8 mouse cellular contexts compared by ENCODE assay signal in the genomic region with DNA sequence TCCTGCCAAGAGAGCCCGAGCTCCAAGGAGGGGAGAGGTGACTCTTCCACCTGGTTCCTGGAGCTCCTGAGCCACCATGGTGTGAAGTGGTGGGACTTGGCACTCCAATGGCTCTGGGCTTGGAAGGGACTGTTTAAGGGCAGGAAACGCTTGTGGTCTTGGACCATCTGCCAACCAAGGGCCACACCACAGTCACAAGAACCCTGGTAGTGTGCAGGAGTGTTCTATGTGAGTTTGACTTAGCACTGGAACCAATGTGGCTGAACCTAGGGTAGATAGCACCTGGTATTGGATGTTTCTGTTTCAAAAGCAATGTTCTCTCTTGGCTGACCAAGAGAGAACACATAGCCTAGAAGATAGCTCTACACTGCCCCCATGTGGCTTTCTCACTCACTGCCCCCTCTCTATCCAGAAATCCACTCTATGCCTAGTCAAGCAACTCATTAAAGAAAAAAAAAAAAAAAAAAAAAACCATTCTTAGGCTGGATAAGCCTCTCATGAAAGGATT. TPM values are rescaled to one million over a fixed set of nuclear protein-coding genes. Genes with fewer than 3 reads are reported as not detected.
DNase-seq lines count a peak whose midpoint lies in the region; ATAC-seq and TF ChIP-seq lines count a peak whose summit lies in the region.
"Had no signal": no experiment of that assay in that cellular context is flagged by ENCODE, and none has a peak within 500 bp of the region (broad histone marks: within the 10 kb centered on the region; RNA-seq: fewer than 3 reads in every experiment).

No protein-coding gene starts in this region.

- H3K27ac ChIP-seq in bone marrow macrophage, adult 2 months (ENCODE audit: insufficient read depth, low read depth, low read length), result no peak overlapping the region
- H3K27ac ChIP-seq in embryonic facial prominence, embryonic 14.5 days (replicated peaks; ENCODE audit: low read depth, low read length), result no peak overlapping the region; the same call in 1 of the 2 replicates
- no peak overlapping the region for H3K27ac ChIP-seq in heart, postnatal 0 days (ENCODE audit: low read depth)
- H3K27ac ChIP-seq in lung, postnatal 0 days (ENCODE audit: low read length), result no peak overlapping the region
- peak overlapping the region; percentile 94 for H3K27ac ChIP-seq in olfactory bulb, adult 2 months (ENCODE audit: insufficient read depth, low read depth, low read length)

- peak; percentile 41 for TF ChIP-seq CTCF in G1E (IDR thresholded peaks at IDR 0.05; ENCODE audit: low read depth, low read length)
- TF ChIP-seq CTCF in bone marrow macrophage, adult 2 months (IDR thresholded peaks at IDR 0.05; ENCODE audit: low read depth, low read length), result no peak
- peak; percentile 71 for TF ChIP-seq CTCF in heart, postnatal 0 days (IDR thresholded peaks at IDR 0.05; ENCODE audit: low read depth)
- peak; percentile 79 for TF ChIP-seq CTCF in lung, postnatal 0 days (IDR thresholded peaks at IDR 0.05)
- TF ChIP-seq CTCF in olfactory bulb, adult 2 months (IDR thresholded peaks at IDR 0.05; ENCODE audit: insufficient read depth, low read depth, low read length), result no peak

- peak; percentile 62; the same call in 1 of the 2 replicates for ATAC-seq in G1E (ENCODE audit: extremely low read depth, insufficient number of reproducible peaks, low FRiP score, poor library complexity, severe bottlenecking)
- ATAC-seq in embryonic facial prominence, embryonic 14.5 days (ENCODE audit: low read depth), result peak; percentile 20; the same call in 1 of the 2 replicates
- no peak for ATAC-seq in heart, postnatal 0 days (ENCODE audit: insufficient read depth, low read depth)
- peak; percentile 37 for ATAC-seq in lung, postnatal 0 days

- WGBS in embryonic facial prominence, embryonic 14.5 days, result 51% methylated on average over 2 of the region's 2 CpGs
- WGBS in heart, postnatal 0 days, result 76% methylated on average over 2 of the region's 2 CpGs
- 69% methylated on average over 2 of the region's 2 CpGs for WGBS in lung, postnatal 0 days
- WGBS in olfactory bulb, adult 2 months, result 10% methylated on average over 2 of the region's 2 CpGs

- no peak for TF ChIP-seq EP300 in heart, postnatal 0 days (IDR thresholded peaks at IDR 0.05; ENCODE audit: low read depth)
- TF ChIP-seq EP300 in lung, postnatal 0 days (IDR thresholded peaks at IDR 0.05), result no peak

- peaks cover 44% of the 10 kb centered on the region for H3K27me3 ChIP-seq in G1E (ENCODE audit: insufficient read depth, low read length)
- no peaks in the 10 kb centered on the region for H3K27me3 ChIP-seq in embryonic facial prominence, embryonic 14.5 days (replicated peaks; ENCODE audit: control insufficient read depth, insufficient read depth, low read length)
- H3K27me3 ChIP-seq in heart, postnatal 0 days (ENCODE audit: control insufficient read depth, insufficient read depth, low read length), result no peaks in the 10 kb centered on the region
- no peaks in the 10 kb centered on the region for H3K27me3 ChIP-seq in lung, postnatal 0 days (replicated peaks; ENCODE audit: insufficient read depth, low read length)

- H3K4me3 ChIP-seq in G1E (ENCODE audit: low read depth, low read length), result no peak overlapping the region
- H3K4me3 ChIP-seq in bone marrow macrophage, adult 2 months (ENCODE audit: insufficient read depth, low read length), result peak overlapping the region; percentile 36
- no peak overlapping the region for H3K4me3 ChIP-seq in embryonic facial prominence, embryonic 14.5 days (ENCODE audit: low read depth, low read length)
- H3K4me3 ChIP-seq in heart, postnatal 0 days (ENCODE audit: low read depth, low read length), result no peak overlapping the region
- H3K4me3 ChIP-seq in lung, postnatal 0 days (ENCODE audit: low read depth, low read length), result no peak overlapping the region
- peak overlapping the region; percentile 6; the same call in 1 of the 2 replicates for H3K4me3 ChIP-seq in olfactory bulb, adult 2 months (ENCODE audit: insufficient read depth, low read depth, low read length)

- no peak overlapping the region for H3K9ac ChIP-seq in embryonic facial prominence, embryonic 14.5 days (ENCODE audit: low read depth, low read length)
- H3K9ac ChIP-seq in heart, postnatal 0 days (replicated peaks; ENCODE audit: low read depth, low read length), result no peak overlapping the region
- no peak overlapping the region for H3K9ac ChIP-seq in lung, postnatal 0 days (replicated peaks; ENCODE audit: low read depth)

- peaks cover 17% of the 10 kb centered on the region for H3K4me1 ChIP-seq in G1E (ENCODE audit: insufficient read depth, low read depth, low read length)
- H3K4me1 ChIP-seq in bone marrow macrophage, adult 2 months (ENCODE audit: control insufficient read depth, insufficient read depth, low read length), result peaks cover 10% of the 10 kb centered on the region
- H3K4me1 ChIP-seq in embryonic facial prominence, embryonic 14.5 days (ENCODE audit: control insufficient read depth, insufficient read depth, low read length), result peaks cover 26% of the 10 kb centered on the region
- H3K4me1 ChIP-seq in heart, postnatal 0 days (ENCODE audit: control insufficient read depth, insufficient read depth), result peaks cover 20% of the 10 kb centered on the region
- peaks cover 13% of the 10 kb centered on the region; the same call in 1 of the 2 replicates for H3K4me1 ChIP-seq in lung, postnatal 0 days (ENCODE audit: insufficient read depth, low read depth, low read length)
- peaks cover 60% of the 10 kb centered on the region for H3K4me1 ChIP-seq in olfactory bulb, adult 2 months (ENCODE audit: control insufficient read depth, insufficient read depth, low read length)

- no peaks in the 10 kb centered on the region for H3K9me3 ChIP-seq in G1E (replicated peaks)
- H3K9me3 ChIP-seq in embryonic facial prominence, embryonic 14.5 days (ENCODE audit: control insufficient read depth, low read length), result no peaks in the 10 kb centered on the region
- no peaks in the 10 kb centered on the region for H3K9me3 ChIP-seq in heart, postnatal 0 days (replicated peaks; ENCODE audit: control insufficient read depth, low read length)
- H3K9me3 ChIP-seq in lung, postnatal 0 days (ENCODE audit: low read length), result no peaks in the 10 kb centered on the region

- peaks cover 34% of the 10 kb centered on the region for H3K36me3 ChIP-seq in G1E (replicated peaks)
- H3K36me3 ChIP-seq in embryonic facial prominence, embryonic 14.5 days (ENCODE audit: control insufficient read depth, insufficient read depth, low read length), result peaks cover 40% of the 10 kb centered on the region
- H3K36me3 ChIP-seq in heart, postnatal 0 days (replicated peaks; ENCODE audit: control insufficient read depth, insufficient read depth, low read length), result peaks cover 38% of the 10 kb centered on the region
- peaks cover 5% of the 10 kb centered on the region; the same call in 1 of the 2 replicates for H3K36me3 ChIP-seq in lung, postnatal 0 days (ENCODE audit: insufficient read depth, low read length)

- 0 out of 2 replicates have a peak overlapping the region, but pooled peaks have one; percentile 11 for H3K4me2 ChIP-seq in embryonic facial prominence, embryonic 14.5 days (ENCODE audit: low read depth, low read length)
- H3K4me2 ChIP-seq in heart, postnatal 0 days (ENCODE audit: low read depth, low read length), result no peak overlapping the region
- H3K4me2 ChIP-seq in lung, postnatal 0 days (replicated peaks; ENCODE audit: low read depth, low read length), result no peak overlapping the region

- TF ChIP-seq POLR2A in bone marrow macrophage, adult 2 months (IDR thresholded peaks at IDR 0.05; ENCODE audit: borderline replicate concordance, low read depth, low read length), result no peak
- no peak for TF ChIP-seq POLR2A in olfactory bulb, adult 2 months (IDR thresholded peaks at IDR 0.05; ENCODE audit: insufficient read depth, low read depth, low read length)

- peak; percentile 68 for DNase-seq in G1E (ENCODE audit: low spot score)
- peak; percentile 83 for DNase-seq in embryonic facial prominence, embryonic 14.5 days (ENCODE audit: low spot score)
- peak; percentile 85 for DNase-seq in heart, postnatal 0 days (ENCODE audit: low spot score)
- DNase-seq in kidney, postnatal 10 days, result peak; percentile 88
- DNase-seq in lung, postnatal 0 days (ENCODE audit: low spot score), result peak; percentile 91

RNA-seq across cellular contexts. Expression of gene Chpf2, which starts 10.7 kb away (rescaled TPM):
- total RNA-seq in G1E (2014; fragmentation: Nextera tagmentation) (5.9 and 15.8 TPM in 2 replicates), G1E (2017) (7.3 and 14.9 TPM in 2 replicates)
- 19.9 and 28.5 TPM in 2 replicates for polyA plus RNA-seq in G1E (2012)
- polyA plus RNA-seq in bone marrow macrophage, adult 2 months (2012; ENCODE audit: insufficient read depth, insufficient read length, missing spikeins), result 29.9 and 31.5 TPM in 2 replicates
- polyA plus RNA-seq in embryonic facial prominence, embryonic 14.5 days (2014; fragmentation: Nextera tagmentation; extraction: Ambion mirVana), result 21.2 and 23.4 TPM in 2 replicates
- 34.9 and 64.4 TPM in 2 replicates for total RNA-seq in heart, postnatal 0 days (2014; rRNA removed; ENCODE audit: low replicate concordance)
- polyA plus RNA-seq in heart, postnatal 0 days (2015; fragmentation: Nextera tagmentation; extraction: Ambion mirVana), result 10.5 and 13.2 TPM in 2 replicates
- 18.3 and 22.5 TPM in 2 replicates for polyA plus RNA-seq in lung, postnatal 0 days (2015; fragmentation: Nextera tagmentation; extraction: Ambion mirVana)
- polyA plus RNA-seq in olfactory bulb, adult 2 months (2012; ENCODE audit: insufficient read depth, insufficient read length, low replicate concordance, missing spikeins), result not detected in 2 replicates

RNA-seq across cellular contexts. Expression of gene Abcf2, which starts 20.0 kb away (rescaled TPM):
- total RNA-seq in G1E (2014; fragmentation: Nextera tagmentation), result 54.2 and 58.8 TPM in 2 replicates
- total RNA-seq in G1E (2017), result 89.5 and 94.6 TPM in 2 replicates
- polyA plus RNA-seq in G1E (2012), result 68.5 and 81.4 TPM in 2 replicates
- 32.7 and 34.5 TPM in 2 replicates for polyA plus RNA-seq in bone marrow macrophage, adult 2 months (2012; ENCODE audit: insufficient read depth, insufficient read length, missing spikeins)
- 83.7 and 96.3 TPM in 2 replicates for polyA plus RNA-seq in embryonic facial prominence, embryonic 14.5 days (2014; fragmentation: Nextera tagmentation; extraction: Ambion mirVana)
- total RNA-seq in heart, postnatal 0 days (2014; rRNA removed; ENCODE audit: low replicate concordance), result 53.7 and 56.0 TPM in 2 replicates
- 46.0 and 49.6 TPM in 2 replicates for polyA plus RNA-seq in heart, postnatal 0 days (2015; fragmentation: Nextera tagmentation; extraction: Ambion mirVana)
- polyA plus RNA-seq in lung, postnatal 0 days (2015; fragmentation: Nextera tagmentation; extraction: Ambion mirVana), result 47.7 TPM in 2 replicates
- not detected in 2 replicates for polyA plus RNA-seq in olfactory bulb, adult 2 months (2012; ENCODE audit: insufficient read depth, insufficient read length, low replicate concordance, missing spikeins)

RNA-seq across cellular contexts. Expression of gene Smarcd3, which starts 26.9 kb away (rescaled TPM):
- total RNA-seq in G1E (2014; fragmentation: Nextera tagmentation) (not detected in 2 replicates), G1E (2017) (0.06 and 0.22 TPM in 2 replicates)
- 0.12 TPM in 1 of 2 replicates, not detected in the other for polyA plus RNA-seq in G1E (2012)
- polyA plus RNA-seq in bone marrow macrophage, adult 2 months (2012; ENCODE audit: insufficient read depth, insufficient read length, missing spikeins), result not detected in 2 replicates
- polyA plus RNA-seq in embryonic facial prominence, embryonic 14.5 days (2014; fragmentation: Nextera tagmentation; extraction: Ambion mirVana), result 48.9 and 54.7 TPM in 2 replicates
- total RNA-seq in heart, postnatal 0 days (2014; rRNA removed; ENCODE audit: low replicate concordance), result 79.2 and 98.4 TPM in 2 replicates
- 33.9 and 36.9 TPM in 2 replicates for polyA plus RNA-seq in heart, postnatal 0 days (2015; fragmentation: Nextera tagmentation; extraction: Ambion mirVana)
- 8.0 and 12.1 TPM in 2 replicates for polyA plus RNA-seq in lung, postnatal 0 days (2015; fragmentation: Nextera tagmentation; extraction: Ambion mirVana)
- polyA plus RNA-seq in olfactory bulb, adult 2 months (2012; ENCODE audit: insufficient read depth, insufficient read length, low replicate concordance, missing spikeins), result not detected in 2 replicates

RNA-seq across cellular contexts. Expression of gene 4931409K22Rik, which starts 40.7 kb away (rescaled TPM):
- total RNA-seq in G1E (2014; fragmentation: Nextera tagmentation), result not detected in 2 replicates
- 0.06 TPM in 1 of 2 replicates, not detected in the other for total RNA-seq in G1E (2017)
- polyA plus RNA-seq in G1E (2012), result not detected in 2 replicates
- not detected in 2 replicates for polyA plus RNA-seq in bone marrow macrophage, adult 2 months (2012; ENCODE audit: insufficient read depth, insufficient read length, missing spikeins)
- not detected in 2 replicates for polyA plus RNA-seq in embryonic facial prominence, embryonic 14.5 days (2014; fragmentation: Nextera tagmentation; extraction: Ambion mirVana)
- not detected in 2 replicates for total RNA-seq in heart, postnatal 0 days (2014; rRNA removed; ENCODE audit: low replicate concordance)
- not detected in 2 replicates for polyA plus RNA-seq in heart, postnatal 0 days (2015; fragmentation: Nextera tagmentation; extraction: Ambion mirVana)
- not detected in 2 replicates for polyA plus RNA-seq in lung, postnatal 0 days (2015; fragmentation: Nextera tagmentation; extraction: Ambion mirVana)
- polyA plus RNA-seq in olfactory bulb, adult 2 months (2012; ENCODE audit: insufficient read depth, insufficient read length, low replicate concordance, missing spikeins), result not detected in 2 replicates
- total RNA-seq: layer of hippocampus, postnatal 25 days had no signal

RNA-seq across cellular contexts. Expression of gene Asb10, which starts 56.5 kb away (rescaled TPM):
- not detected in 2 replicates for total RNA-seq in G1E (2014; fragmentation: Nextera tagmentation)
- not detected in 2 replicates for total RNA-seq in G1E (2017)
- 0.04 TPM in 1 of 2 replicates, not detected in the other for polyA plus RNA-seq in G1E (2012)
- polyA plus RNA-seq in bone marrow macrophage, adult 2 months (2012; ENCODE audit: insufficient read depth, insufficient read length, missing spikeins), result 0.64 and 1.4 TPM in 2 replicates
- 1.2 and 1.8 TPM in 2 replicates for polyA plus RNA-seq in embryonic facial prominence, embryonic 14.5 days (2014; fragmentation: Nextera tagmentation; extraction: Ambion mirVana)
- total RNA-seq in heart, postnatal 0 days (2014; rRNA removed; ENCODE audit: low replicate concordance), result 34.4 and 44.0 TPM in 2 replicates
- polyA plus RNA-seq in heart, postnatal 0 days (2015; fragmentation: Nextera tagmentation; extraction: Ambion mirVana), result 20.8 and 24.3 TPM in 2 replicates
- 0.21 and 0.29 TPM in 2 replicates for polyA plus RNA-seq in lung, postnatal 0 days (2015; fragmentation: Nextera tagmentation; extraction: Ambion mirVana)
- polyA plus RNA-seq in olfactory bulb, adult 2 months (2012; ENCODE audit: insufficient read depth, insufficient read length, low replicate concordance, missing spikeins), result not detected in 2 replicates

Comparison
In these comparisons a context has a peak if more than half of its experiments do, and no peak if none do; other contexts are left out.
1. H3K4me3 ChIP-seq: peak in bone marrow macrophage, adult 2 months (single experiment) and olfactory bulb, adult 2 months (single experiment); none in G1E (single experiment), embryonic facial prominence, embryonic 14.5 days (single experiment), heart, postnatal 0 days (single experiment) and lung, postnatal 0 days (single experiment).
2. CTCF ChIP-seq: peak in G1E (single experiment), heart, postnatal 0 days (single experiment) and lung, postnatal 0 days (single experiment); none in bone marrow macrophage, adult 2 months (single experiment) and olfactory bulb, adult 2 months (single experiment).
3. RNA of gene Chpf2, which starts 10.7 kb away (polyA plus RNA-seq): 29.9 to 31.5 TPM in bone marrow macrophage, adult 2 months, 18.3 to 22.5 TPM in lung, postnatal 0 days, 21.2 to 23.4 TPM in embryonic facial prominence, embryonic 14.5 days, 19.9 to 28.5 TPM in G1E and 10.5 to 13.2 TPM in heart, postnatal 0 days; not detected in olfactory bulb, adult 2 months; every median in the first group is over 10 times any median in the second.
4. Peak in every context shown above with its lines, with median percentiles within 50 percentile points of each other: DNase-seq.